Mouse (Mus musculus) hindbrain, embryonic 15.5 days (tissue): Measurements from ENCODE around the gene Pde6c. TPM values are rescaled to one million over a fixed set of nuclear protein-coding genes. Genes with fewer than 3 reads are reported as not detected.
A peak's percentile ranks its signal among the peaks of the same experiment; 100 is the strongest.

ENCODE experiments used
- ATAC-seq: fragments of 200-750 bp; cut with Nextera tagmentation; 2 replicates; pipeline ENCODE4 v1.8.0; 2017; ENCODE audit warnings: low read depth, moderate number of reproducible peaks, moderate TSS enrichment; ENCODE audit not compliant: low FRiP score
- H3K27ac ChIP-seq: fragments of 300-500 bp; sonication (generic); replicated peaks from 2 replicates; pipeline ENCODE4 v1.5.1; 2015; ENCODE audit warnings: mild to moderate bottlenecking, inconsistent platforms
- H3K27me3 ChIP-seq: fragments of 300-500 bp; sonication (generic); 2 replicates; pipeline ENCODE4 v1.6.1; 2015; ENCODE audit warnings: control low read depth, inconsistent platforms
- H3K36me3 ChIP-seq: fragments of 300-500 bp; sonication (generic); 2 replicates; pipeline ENCODE4 v1.6.1; 2015; ENCODE audit warnings: control low read depth, inconsistent platforms
- H3K4me1 ChIP-seq: fragments of 300-500 bp; sonication (generic); replicated peaks from 2 replicates; pipeline ENCODE4 v1.6.1; 2015; ENCODE audit warnings: control low read depth, inconsistent platforms
- H3K4me2 ChIP-seq: fragments of 300-500 bp; sonication (generic); 2 replicates; pipeline ENCODE4 v1.6.1; 2015; ENCODE audit warnings: moderate library complexity, mild to moderate bottlenecking, inconsistent platforms
- H3K4me3 ChIP-seq: fragments of 300-500 bp; sonication (generic); 2 replicates; pipeline ENCODE4 v1.5.1; 2015; ENCODE audit warnings: mild to moderate bottlenecking, inconsistent platforms
- H3K9ac ChIP-seq: fragments of 300-500 bp; sonication (generic); 2 replicates; pipeline ENCODE4 v1.6.1; 2015; ENCODE audit warnings: inconsistent platforms
- H3K9me3 ChIP-seq: fragments of 300-500 bp; sonication (generic); 2 replicates; pipeline ENCODE4 v1.6.1; 2016; ENCODE audit warnings: control low read depth, inconsistent platforms
- WGBS: fragments of 180-500 bp; shearing (Covaris S2); methylation state at CpG from one replicate; pipeline ENCODE4 v1.1.7; 2015; 5-methylcytosine and 5-hydroxymethylcytosine counted together
- polyA plus RNA-seq: library from polyadenylated mRNA; unstranded; fragments of >200 nt; fragmentation: Nextera tagmentation; extraction: Ambion mirVana; gene quantifications from 2 replicates; pipeline ENCODE4 v1.2.1, GENCODE M21; 2015

Gene Pde6c
- polyA plus RNA-seq, 1 experiment from 2014 or later: 0.34 TPM

GRCm38 (mm10) chr19:38112575-38112974 lies 20.0 kb upstream of the Pde6c start:
- Histone ChIP-seq H3K9ac (no peak overlapping the region), H3K36me3 (no peaks in the 10 kb centered on the region), H3K4me2 (no peak overlapping the region), H3K4me3 (no peak overlapping the region), H3K27ac (no peak overlapping the region), H3K27me3 (no peaks in the 10 kb centered on the region), H3K4me1 (no peaks in the 10 kb centered on the region), H3K9me3 (no peaks in the 10 kb centered on the region)
- WGBS: 53% methylated on average over 4 of the region's 4 CpGs
- ATAC-seq: no peak

GRCm38 (mm10) chr19:38114834-38115491 lies 17.6 kb upstream of the Pde6c start:
- H3K4me2 ChIP-seq: no peak overlapping the region
- no peak overlapping the region for H3K4me3 ChIP-seq
- WGBS: 90% methylated on average over 7 of the region's 7 CpGs
- H3K9me3 ChIP-seq: no peaks in the 10 kb centered on the region
- no peak for ATAC-seq
- H3K27ac ChIP-seq: no peak overlapping the region
- no peaks in the 10 kb centered on the region for H3K27me3 ChIP-seq
- H3K9ac ChIP-seq: no peak overlapping the region
- H3K4me1 ChIP-seq: no peaks in the 10 kb centered on the region
- H3K36me3 ChIP-seq: no peaks in the 10 kb centered on the region

DNA sequence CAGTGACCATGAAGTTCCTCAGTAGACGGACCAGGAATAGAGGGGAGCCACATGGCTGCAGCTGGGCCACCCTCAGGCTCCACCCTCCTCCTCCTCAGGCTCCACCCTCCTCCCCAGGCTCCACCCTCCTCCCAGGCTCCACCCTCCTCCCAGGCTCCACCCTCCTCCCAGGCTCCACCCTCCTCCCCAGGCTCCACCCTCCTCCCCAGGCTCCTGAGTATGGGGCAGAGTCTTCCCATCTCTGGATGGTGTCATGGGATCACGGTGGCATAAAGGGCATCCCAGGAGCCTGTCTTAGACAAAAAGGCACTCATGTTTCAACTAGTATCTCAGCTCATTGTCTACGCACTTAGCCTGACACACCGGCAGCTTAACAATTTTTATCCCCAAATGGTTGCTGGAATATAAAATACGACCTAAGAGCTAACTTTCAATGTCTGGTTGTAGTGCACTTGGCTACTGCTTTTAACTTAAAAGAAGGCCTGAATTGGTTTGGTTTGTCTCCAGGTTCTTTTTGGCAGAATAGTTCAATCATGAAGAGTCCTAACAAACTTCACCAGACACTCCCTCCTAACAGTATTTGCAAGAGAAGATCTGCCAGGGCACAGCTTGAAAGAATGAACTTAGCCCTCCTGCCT lies 12.3 kb upstream of the Pde6c start:
- H3K27me3 ChIP-seq: peaks cover 16% of the 10 kb centered on the region
- 82% methylated on average over 5 of the region's 5 CpGs for WGBS
- no peak for ATAC-seq
- H3K36me3 ChIP-seq: no peaks in the 10 kb centered on the region
- no peak overlapping the region for H3K4me2 ChIP-seq
- no peaks in the 10 kb centered on the region for H3K9me3 ChIP-seq
- H3K4me1 ChIP-seq: peaks cover 10% of the 10 kb centered on the region
- no peak overlapping the region for H3K27ac ChIP-seq
- H3K9ac ChIP-seq: no peak overlapping the region
- H3K4me3 ChIP-seq: no peak overlapping the region

- H3K36me3 ChIP-seq: no peaks in the 10 kb centered on the region
- H3K9ac ChIP-seq: no peak overlapping the region
- H3K9me3 ChIP-seq: no peaks in the 10 kb centered on the region
- no peak overlapping the region for H3K27ac ChIP-seq
- peak overlapping the region; percentile 57 for H3K4me3 ChIP-seq
- peaks cover 10% of the 10 kb centered on the region for H3K4me1 ChIP-seq
- peak overlapping the region; percentile 85 for H3K4me2 ChIP-seq
- H3K27me3 ChIP-seq: peaks cover 20% of the 10 kb centered on the region
- 30% methylated on average over 9 of the region's 9 CpGs for WGBS
- ATAC-seq: no peak
These were observed 8.7 kb upstream of the Pde6c start for GRCm38 (mm10) chr19:38123921-38124320.

GRCm38 (mm10) chr19:38124401-38125218 lies 8.0 kb upstream of the Pde6c start:
- peaks cover 20% of the 10 kb centered on the region for H3K27me3 ChIP-seq
- no peaks in the 10 kb centered on the region for H3K36me3 ChIP-seq
- H3K27ac ChIP-seq: no peak overlapping the region
- peaks cover 10% of the 10 kb centered on the region for H3K4me1 ChIP-seq
- H3K9me3 ChIP-seq: no peaks in the 10 kb centered on the region
- 2% methylated on average over 49 of the region's 77 CpGs for WGBS
- peak; percentile 77 for ATAC-seq
- peak overlapping the region; percentile 85 for H3K4me2 ChIP-seq
- peak overlapping the region; percentile 57 for H3K4me3 ChIP-seq
- H3K9ac ChIP-seq: peak overlapping the region; percentile 31

DNA sequence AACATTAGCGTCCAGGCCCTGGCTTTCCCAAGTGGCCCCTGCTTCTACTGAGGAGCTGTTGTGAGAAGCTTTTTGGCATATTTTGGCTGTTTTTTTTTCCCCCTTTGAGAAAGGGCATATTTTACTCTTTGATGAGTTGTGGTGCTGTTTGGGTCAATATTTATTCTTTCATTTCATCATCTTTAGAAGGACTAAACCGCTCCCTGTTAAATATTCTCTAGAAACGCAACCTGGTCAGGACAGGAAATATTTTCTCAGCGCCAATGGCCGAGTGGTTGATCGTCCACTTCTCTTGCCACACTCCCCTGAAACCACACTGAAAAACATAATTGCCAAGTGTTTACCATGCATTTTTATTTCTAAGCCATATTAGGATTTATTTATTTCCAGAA lies 7.4 kb upstream of the Pde6c start, which contains the start of gene Rbp4:
Gene Rbp4 (minus strand): TSS at position 63 of the 392 bp plus-strand sequence.
- peaks cover 20% of the 10 kb centered on the region for H3K27me3 ChIP-seq
- no peak within 1 kb of the TSS for H3K27ac ChIP-seq
- 66% methylated on average over 6 of the region's 6 CpGs for WGBS
- ATAC-seq: no peak
- H3K36me3 ChIP-seq: no peaks in the 10 kb centered on the region
- H3K9me3 ChIP-seq: no peaks in the 10 kb centered on the region
- H3K9ac ChIP-seq: peak within 1 kb of the TSS; percentile 31
- peak within 1 kb of the TSS; percentile 57 for H3K4me3 ChIP-seq
- peak within 1 kb of the TSS; percentile 85 for H3K4me2 ChIP-seq
- peaks cover 10% of the 10 kb centered on the region for H3K4me1 ChIP-seq

DNA sequence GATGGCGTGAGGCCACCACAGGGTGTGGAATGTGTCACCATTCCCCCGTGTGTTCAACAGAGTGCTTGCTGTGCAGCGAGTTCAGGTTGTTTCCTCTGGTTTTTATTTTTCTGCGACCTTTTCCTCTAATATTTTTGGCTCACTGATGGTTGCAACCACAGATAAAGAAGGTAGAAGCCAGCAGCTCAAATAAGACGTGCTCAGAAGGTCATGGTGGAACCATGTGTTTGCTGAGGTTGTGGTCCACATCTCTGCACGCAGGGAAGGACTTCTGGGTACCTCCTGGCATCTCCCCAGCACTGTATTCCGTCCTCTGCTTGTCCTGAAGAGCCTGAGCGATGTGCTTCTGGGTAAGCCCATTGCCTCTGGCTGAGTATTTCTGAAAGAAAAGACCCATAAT lies 5.9 kb upstream of the Pde6c start:
- Histone ChIP-seq H3K36me3 (no peaks in the 10 kb centered on the region), H3K4me1 (peaks cover 10% of the 10 kb centered on the region), H3K27ac (no peak overlapping the region), H3K9me3 (no peaks in the 10 kb centered on the region), H3K9ac (no peak overlapping the region), H3K27me3 (peaks cover 20% of the 10 kb centered on the region), H3K4me3 (no peak overlapping the region), H3K4me2 (no peak overlapping the region)
- no peak for ATAC-seq
- WGBS: 79% methylated on average over 8 of the region's 8 CpGs

DNA sequence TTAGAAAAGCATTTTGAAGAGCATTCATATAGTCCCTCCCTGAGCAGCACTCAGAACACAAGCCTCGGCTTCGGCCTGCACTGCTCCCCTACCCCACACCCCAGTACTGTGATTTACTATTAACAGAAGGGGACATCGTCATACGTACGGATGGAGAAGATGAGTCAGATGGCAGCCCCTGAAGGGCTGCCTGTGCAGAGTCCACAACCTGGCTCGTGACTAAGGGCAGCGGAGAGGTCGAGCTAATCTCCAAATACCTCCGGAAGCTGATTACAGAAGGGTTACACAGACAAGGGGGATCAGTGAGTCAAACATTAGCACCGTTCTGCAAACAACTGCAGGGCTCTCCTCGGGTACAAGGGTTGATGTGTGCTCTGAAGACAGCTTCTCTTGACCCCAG lies 1.4 kb downstream of the Pde6c start:
- H3K4me2 ChIP-seq: no peak overlapping the region
- no peak overlapping the region for H3K27ac ChIP-seq
- no peaks in the 10 kb centered on the region for H3K4me1 ChIP-seq
- no peak overlapping the region for H3K4me3 ChIP-seq
- no peak for ATAC-seq
- H3K27me3 ChIP-seq: no peaks in the 10 kb centered on the region
- H3K36me3 ChIP-seq: no peaks in the 10 kb centered on the region
- H3K9ac ChIP-seq: no peak overlapping the region
- 78% methylated on average over 11 of the region's 11 CpGs for WGBS
- no peaks in the 10 kb centered on the region for H3K9me3 ChIP-seq

GRCm38 (mm10) chr19:38134806-38135205 lies 2.2 kb downstream of the Pde6c start:
- H3K36me3 ChIP-seq: no peaks in the 10 kb centered on the region
- ATAC-seq: no peak
- no peaks in the 10 kb centered on the region for H3K9me3 ChIP-seq
- no peak overlapping the region for H3K4me2 ChIP-seq
- no peak overlapping the region for H3K9ac ChIP-seq
- 95% methylated on average over 6 of the region's 6 CpGs for WGBS
- H3K4me3 ChIP-seq: no peak overlapping the region
- H3K27ac ChIP-seq: no peak overlapping the region
- H3K4me1 ChIP-seq: no peaks in the 10 kb centered on the region
- no peaks in the 10 kb centered on the region for H3K27me3 ChIP-seq

DNA sequence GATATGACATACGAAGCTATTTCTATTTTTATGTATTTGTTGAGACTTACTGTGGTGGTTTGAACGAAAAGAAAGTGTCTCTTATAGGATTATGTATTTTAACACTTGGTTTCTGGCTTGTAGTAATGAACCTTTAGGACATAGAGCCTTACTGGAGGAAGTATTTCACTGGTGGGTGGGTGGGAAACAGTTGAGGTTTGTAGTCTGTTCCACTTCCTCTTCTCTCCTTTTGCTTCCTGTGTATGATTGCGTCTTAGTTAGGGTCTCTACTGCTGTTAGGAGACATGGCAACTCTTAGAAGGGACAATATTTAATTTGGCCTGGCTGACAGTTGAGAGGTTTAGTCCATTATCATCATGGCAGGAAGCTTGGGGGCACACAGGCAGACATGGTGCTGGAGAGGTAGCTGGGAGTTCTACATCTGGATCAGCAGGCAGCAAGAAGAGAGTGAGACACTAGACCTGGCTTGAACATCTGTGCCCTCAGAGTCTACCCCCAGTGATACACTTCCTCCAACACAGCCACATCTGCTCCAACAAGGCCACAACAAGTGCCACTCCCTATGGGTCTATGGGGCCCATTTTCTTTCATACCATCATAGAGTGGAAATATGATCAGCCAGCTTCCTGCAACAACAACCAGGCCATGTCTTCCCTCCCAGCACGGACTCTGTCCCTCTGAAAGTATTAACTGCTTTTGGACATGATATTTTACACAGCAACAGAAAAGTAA lies 11.1 kb downstream of the Pde6c start:
- Histone ChIP-seq H3K36me3 (no peaks in the 10 kb centered on the region), H3K9ac (no peak overlapping the region), H3K4me3 (no peak overlapping the region), H3K4me2 (no peak overlapping the region), H3K27ac (no peak overlapping the region), H3K4me1 (no peaks in the 10 kb centered on the region), H3K27me3 (no peaks in the 10 kb centered on the region), H3K9me3 (no peaks in the 10 kb centered on the region)
- no peak for ATAC-seq
- WGBS: 76% methylated on average over 4 of the region's 4 CpGs

DNA sequence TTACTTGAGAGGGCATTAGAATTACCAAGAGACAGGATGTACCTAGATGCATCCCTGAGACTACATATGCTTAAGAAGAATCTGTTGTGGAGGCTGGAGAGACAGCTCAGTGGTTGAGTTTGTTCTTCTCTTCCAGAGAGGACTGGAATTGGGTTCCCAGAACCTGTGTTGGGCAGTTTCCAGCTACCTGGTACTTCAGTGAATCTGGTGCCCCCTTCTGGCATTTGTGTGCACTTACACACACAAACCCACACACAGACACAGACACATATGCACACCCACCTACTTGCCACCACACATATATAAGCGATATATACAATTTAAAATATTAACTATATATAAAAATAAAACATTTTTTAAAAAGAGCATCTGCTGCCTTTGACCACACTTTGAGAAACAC lies 23.7 kb downstream of the Pde6c start:
- WGBS: 100% methylated on average over 1 of the region's 1 CpGs
- no peak overlapping the region for H3K27ac ChIP-seq
- ATAC-seq: no peak
- H3K4me2 ChIP-seq: no peak overlapping the region
- H3K9me3 ChIP-seq: no peaks in the 10 kb centered on the region
- no peak overlapping the region for H3K4me3 ChIP-seq
- no peak overlapping the region for H3K9ac ChIP-seq
- H3K4me1 ChIP-seq: no peaks in the 10 kb centered on the region
- no peaks in the 10 kb centered on the region for H3K36me3 ChIP-seq
- no peaks in the 10 kb centered on the region for H3K27me3 ChIP-seq
